Mouse (Mus musculus) G1E (cell line): Measurements from ENCODE around the gene Pcdh15.

Experiments used
- CTCF ChIP-seq: IDR thresholded peaks from 2 replicates; pipeline ENCODE4 v1.5.1; 2012; ENCODE audit warnings: low read depth, low read length, inconsistent platforms, mixed read lengths
- GATA1 ChIP-seq: IDR thresholded peaks from 2 replicates; pipeline ENCODE4 v1.6.1; 2012; ENCODE audit warnings: borderline replicate concordance, low read length, inconsistent platforms, mixed read lengths
- POLR2AphosphoS5 ChIP-seq: IDR thresholded peaks from 2 replicates; pipeline ENCODE4 v1.6.1; 2012; ENCODE audit warnings: low read depth, low read length, inconsistent platforms; ENCODE audit not compliant: insufficient replicate concordance

GRCm38 (mm10) chr10:73862181-73862580 is 763.0 kb downstream of the Pcdh15 start:
- no peak for TF ChIP-seq CTCF
- TF ChIP-seq POLR2AphosphoS5, result no peak
- no peak for TF ChIP-seq GATA1
